Mouse (Mus musculus) c-Kit-positive CD71-negative TER-119-negative erythroid progenitor cells, embryonic 14.5 days (primary cell): ENCODE measurements at regions not wholly inside any gene's neighbourhood (a gene's known extent, or its start where the extent isn't known, plus 50 kb on each side); places are given as distances from the start of the nearest gene placed in this dataset.
"Not testable (repeated sequence)": the region's sequence is repeated elsewhere in the genome, so short reads cannot be mapped to it uniquely, and the experiment has no call there.

Experiments
- DNase-seq: peaks from one replicate; pipeline ENCODE4 v3.0.0-alpha.2; 2013; ENCODE audit warnings: low read depth

DNA sequence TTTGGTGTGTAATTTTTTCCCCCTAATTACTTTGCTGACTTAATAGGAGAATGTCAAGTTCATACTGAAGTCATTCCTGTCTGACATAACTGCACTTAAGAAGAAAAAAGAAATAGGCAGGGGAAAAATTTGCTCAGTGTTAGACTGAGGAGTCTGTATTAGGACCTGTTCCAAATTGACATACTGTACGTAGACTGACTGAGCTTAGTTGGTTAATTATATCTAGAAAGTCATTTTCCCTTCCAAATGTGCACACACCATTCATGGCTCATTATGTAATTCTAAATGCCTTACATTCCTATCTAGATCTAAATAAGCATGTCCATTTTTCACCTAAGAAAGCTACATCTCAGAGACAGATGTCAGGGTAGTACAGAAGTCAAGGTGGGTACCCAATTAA, 435.6 kb upstream of the Htr2a start:
- DNase-seq = no peak

DNA sequence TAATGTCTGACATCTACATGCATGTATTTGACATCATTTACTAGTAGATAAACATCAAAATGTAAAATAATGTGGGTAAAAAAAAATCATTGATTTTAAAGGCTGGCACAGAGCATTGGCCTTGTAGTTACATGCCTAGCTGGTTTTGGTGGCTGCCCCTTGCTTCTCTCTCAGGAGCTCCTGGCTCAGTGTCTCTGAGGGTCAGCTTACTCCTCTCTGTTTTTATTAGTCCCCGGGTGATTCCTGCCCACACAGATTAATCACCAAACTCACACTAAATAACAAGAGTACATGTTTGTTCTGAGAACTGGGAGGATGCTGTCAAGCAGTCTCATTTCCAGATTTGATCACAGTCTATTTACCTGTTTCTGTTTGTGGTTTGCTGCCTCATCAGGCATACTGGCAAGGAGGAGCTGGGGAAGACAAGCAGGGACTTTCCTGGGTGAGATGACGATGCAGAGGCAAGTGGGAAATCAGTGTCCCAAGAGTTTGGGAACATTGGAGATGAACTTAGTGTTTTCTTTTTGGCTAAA, 422.7 kb upstream of the Htr2a start:
- DNase-seq = no peak

DNA sequence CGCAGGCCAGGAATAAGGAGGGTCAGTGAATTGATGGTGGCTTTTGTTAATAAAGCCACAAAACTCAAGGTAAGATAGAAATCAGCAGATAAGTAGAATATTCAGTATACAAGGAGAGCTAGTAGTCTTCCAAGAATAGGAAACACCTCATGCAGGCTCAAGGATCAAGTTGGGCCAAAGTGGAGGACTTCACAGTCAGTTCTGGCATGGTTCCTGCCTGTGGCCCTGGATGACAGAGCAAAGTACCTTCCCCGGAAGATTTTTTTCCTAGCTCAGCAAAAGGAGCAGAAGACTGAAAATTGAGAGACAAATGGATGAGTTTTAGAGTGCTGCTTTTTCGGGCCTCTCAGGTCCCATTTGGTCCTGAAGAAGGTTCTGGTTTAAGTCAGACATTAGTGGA, 420.9 kb upstream of the Htr2a start:
- no peak for DNase-seq

DNA sequence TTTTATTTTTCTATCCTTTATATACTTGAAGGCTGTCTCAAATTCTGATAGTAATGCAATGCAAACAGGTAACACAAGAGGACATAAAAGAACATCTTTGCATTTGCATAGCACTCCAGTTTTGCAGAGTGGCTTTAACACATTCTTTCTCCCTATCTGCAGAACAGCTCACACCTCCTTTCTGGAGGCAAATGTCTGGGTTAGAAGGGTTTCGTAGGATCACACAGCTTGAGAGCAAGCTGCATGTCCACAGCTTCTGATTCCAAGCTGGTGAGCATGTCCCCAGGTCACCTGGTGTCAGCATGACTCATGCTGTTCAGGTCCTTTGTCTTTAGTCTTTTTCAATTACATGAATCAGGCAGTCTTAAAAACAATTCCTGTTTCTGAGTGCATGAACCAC, 418.5 kb upstream of the Htr2a start:
- no peak for DNase-seq

DNA sequence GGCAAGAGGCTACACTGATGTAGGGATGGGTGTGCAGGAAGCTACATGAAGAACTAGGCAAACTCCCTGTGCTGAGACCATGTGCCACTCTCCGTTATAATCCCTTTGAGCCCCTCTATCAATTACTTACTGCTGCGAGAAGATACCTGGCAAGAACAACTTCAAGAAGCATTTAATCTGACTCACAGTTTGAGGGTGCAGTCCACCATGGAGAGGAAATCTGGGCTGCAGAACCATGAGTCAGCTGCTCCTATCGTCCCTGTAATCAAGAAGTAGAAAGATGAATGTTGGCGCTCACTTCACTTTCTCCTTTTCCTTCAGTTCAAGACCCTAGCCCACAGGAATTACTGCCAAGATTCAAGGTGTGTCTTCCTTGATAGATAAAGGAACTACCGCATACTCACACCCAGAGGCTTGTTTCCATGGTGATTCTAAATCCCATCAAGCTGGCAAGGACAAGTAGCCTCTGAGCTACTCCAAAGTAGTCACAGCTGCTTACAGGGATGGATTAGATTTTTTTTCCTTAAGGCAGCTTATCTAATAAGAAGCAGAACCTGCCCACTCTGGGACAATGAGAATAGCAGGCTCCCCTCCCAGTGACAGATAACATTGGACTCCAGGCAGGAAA, 411.0 kb upstream of the Htr2a start:
- no peak for DNase-seq

DNA sequence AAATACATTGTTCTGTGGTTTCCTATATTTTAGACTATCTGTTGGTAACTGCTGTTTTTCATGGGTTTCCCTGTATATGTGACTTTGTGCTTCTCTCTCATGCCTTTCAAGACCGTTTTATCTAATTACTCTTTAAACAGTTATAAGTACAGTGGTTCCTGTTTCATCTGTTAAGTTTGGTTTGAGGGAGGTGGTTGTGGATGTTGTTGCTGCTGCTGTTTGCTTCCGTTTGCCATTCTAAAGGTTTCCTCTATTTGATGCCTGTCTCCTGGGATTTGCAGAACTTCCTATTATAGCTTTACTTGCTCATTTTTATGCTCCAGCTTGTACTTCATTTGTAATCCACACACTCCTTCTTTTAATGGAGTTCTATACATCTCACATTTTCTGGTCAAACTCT, 400.4 kb upstream of the Htr2a start:
- DNase-seq = no peak

DNA sequence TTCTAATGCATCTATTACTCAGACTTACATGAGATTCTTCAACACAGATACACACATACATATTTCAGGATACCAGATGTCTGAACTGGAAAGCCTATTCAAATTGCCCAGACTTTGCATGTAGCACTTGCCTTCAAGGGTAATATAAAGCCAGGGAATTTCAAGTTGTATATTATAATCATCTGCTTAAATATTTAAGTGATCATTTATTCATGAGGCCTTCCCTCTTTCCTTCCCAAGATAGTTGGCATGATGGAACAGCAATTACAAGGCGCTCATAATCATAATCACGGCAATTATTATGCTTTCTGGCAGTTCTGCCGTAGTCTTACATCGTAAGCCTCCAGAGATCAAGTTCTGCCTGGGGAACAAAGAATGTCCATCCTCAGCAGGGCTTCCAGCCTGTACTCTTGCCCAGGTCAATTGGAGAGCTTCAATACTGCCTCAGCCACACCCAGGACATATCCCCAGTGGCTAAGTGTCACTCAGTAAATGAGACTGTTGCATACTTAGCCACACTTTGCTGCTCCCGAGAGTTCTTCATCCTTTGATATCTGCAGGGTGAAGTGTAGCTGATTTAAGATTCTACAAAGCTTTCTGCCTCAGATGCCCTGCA, 391.3 kb upstream of the Htr2a start:
- no peak for DNase-seq

DNA sequence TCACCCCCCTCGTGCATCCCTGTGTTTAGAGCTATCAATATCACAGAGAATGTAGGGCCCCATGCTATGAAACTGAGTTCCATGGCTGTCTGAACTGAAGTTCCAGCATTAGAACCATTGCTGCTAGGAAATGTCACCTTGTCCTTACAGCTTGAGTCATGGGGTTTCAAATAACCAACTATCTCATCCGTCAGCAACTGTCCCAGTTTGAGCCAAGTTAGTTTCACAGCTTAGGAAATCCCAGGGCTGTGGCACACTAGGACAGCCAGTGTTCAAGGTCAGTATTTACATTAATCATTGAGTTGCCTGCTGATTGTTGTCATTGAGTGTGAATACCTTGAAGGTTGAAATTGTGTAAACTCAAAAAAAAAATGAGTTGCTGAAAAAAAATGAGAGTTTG, 390.6 kb upstream of the Htr2a start:
- DNase-seq = no peak

DNA sequence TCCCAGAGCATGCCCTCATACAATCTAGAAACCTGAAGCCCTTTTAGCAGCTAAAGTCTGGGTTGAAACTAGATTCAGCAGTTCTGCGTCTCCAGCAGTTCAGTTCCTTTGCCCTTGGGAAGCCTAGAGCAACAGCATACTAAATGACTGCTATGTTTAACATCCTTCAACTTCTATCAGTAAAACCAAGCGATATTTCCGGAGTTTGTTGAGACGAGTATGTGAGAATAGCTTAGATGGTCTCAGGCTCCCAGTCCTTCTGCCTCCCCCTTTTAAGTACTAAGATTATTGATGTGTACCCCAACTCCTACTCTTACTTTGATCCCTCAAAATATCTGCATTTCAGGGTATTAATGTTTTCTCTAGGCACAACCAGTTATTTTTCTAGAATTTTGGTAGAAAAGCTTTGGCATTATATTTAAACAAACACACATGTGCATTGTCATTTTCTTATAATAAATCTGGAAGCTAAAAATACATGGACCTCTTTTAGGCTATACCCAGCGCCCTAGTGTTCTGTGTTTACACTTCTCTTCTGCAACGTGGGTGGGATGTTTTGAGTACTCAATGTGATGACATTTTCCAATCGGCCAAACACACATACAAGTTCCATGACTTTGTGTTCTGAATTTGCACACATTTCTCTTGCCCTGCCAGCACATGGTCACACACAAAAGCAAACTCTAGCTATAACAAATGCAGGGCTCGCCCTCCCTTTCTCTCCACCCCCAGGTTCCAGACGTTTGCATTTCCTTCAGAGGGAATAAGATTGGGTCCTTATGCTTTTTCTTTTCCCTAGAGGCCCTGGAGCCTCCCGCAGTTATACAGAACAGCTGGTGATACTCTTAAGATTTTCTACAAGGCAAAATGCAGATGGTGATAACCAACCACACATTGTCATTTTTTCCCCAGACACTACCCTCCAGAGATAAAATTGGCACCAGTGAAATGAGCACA, 388.2 kb upstream of the Htr2a start:
- no peak for DNase-seq

DNA sequence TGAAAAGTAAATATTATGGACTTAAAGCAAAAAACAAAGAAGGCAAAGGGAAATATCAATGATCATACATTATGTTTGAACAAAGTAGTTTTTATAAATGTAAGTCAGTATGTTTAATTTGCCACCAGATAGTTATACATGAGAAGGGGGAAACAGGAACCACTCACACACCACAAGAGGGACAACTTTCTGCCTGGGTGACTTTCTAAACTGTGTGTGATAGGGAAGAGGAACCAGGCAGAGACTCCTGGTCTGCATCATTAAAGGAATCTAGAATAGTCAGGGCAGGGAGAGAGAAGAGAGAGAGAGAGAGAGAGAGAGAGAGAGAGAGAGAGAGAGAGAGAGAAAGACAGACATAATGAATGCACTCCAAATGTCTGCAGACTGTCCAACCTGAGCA, 385.6 kb upstream of the Htr2a start:
- DNase-seq = no peak

DNA sequence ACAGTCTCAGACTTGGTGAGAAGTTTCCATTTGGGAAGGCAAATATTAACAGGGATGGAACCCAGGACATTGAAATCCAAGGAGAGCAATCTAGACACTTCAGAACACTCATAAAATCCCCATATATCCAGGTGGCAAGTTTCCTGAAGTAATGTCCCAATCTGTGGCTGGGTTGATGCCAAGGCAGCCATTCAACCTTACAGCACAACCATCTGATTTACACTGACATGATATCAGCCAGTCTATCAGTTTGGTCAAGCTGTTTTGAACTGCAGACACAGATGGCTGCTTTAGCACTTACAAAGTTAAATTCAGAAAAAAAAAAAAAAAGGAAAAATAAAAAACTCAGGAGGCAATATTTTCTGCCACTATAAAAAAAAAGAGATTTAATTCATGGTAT, 381.2 kb upstream of the Htr2a start:
- no peak for DNase-seq

DNA sequence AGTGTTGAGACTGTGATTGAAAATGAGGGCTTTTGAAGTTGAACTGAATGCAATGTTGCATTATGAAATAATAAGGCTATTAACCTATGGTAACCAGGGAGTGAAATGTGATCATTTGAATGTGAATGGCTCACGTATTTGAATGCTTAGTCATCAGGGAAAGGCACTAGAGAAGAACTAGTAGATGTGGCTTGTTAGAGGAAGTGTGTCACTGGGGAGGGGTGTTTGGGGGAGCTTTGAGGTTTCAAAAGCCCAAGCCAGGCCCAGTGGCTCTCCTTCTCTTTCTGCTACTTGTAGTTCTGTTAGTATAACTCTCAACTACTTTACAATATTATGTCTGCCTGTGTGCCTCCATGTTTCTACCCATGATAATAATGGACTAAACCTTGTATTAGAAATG, 373.6 kb upstream of the Htr2a start:
- DNase-seq = no peak

DNA sequence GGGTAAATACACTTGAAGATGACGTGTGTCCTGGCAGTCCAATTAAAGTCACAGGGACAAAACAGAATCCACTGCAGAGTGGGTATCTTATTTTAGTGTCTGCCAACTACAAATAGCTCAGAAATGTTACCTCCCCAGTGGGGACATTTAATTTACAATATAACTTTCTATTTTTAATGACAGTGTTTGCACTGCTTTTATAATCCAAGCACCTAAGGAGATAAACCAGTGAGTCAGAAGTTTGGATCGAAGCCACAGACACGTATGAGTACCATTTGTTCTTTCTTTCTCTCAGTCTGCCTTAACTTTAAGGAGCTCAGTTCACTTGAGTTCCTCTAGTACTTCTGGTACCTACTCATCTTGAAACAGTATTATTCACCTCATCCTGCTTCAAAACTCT, 346.1 kb upstream of the Htr2a start:
- no peak for DNase-seq

DNA sequence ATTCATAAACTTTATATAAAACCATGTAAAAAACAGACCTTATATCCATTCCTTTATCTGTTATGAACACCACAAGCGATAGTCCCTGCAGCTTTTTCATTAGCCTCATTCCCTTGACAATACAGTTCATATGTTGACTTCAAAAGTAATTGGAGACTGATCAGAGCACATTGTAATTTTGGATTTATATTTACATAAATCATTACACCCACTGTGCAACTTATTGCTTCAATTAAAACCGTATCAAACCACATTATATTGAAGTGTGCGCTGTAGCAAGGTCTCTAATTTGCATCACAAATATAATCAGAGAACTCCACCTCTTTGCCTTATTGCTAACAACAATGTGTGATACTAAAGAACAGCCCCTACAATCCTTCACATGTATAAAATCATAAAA, 336.2 kb upstream of the Htr2a start:
- no peak for DNase-seq

DNA sequence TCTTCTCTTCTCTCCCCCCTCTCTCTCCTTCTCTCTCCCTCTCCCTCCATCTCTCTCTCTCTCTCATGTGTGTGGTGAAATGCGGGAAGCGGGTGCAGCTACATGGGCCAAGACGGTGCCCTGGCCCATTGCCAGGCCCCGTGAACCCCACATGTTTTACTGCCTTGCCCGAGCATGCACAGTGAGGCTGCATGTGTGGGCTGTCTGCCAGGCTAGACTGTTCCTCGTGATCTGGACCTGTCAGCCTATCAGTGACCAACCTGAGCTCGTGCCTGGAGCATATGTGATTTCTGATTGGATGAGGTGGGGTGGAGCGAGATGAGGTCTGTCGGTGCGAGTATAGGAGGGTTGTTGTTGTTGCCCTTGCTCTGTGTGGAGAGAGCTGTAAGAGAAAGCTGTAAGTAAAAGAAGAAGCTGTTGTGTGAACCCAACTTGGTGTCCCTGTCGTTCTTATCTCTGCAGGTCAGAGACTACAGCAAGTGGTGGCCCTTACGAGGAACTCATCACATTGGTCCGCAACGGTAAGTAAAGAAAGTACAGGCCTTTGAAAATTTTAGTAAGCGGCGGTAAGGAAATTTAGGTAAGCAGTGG, 333.8 kb upstream of the Htr2a start:
- DNase-seq = no peak

DNA sequence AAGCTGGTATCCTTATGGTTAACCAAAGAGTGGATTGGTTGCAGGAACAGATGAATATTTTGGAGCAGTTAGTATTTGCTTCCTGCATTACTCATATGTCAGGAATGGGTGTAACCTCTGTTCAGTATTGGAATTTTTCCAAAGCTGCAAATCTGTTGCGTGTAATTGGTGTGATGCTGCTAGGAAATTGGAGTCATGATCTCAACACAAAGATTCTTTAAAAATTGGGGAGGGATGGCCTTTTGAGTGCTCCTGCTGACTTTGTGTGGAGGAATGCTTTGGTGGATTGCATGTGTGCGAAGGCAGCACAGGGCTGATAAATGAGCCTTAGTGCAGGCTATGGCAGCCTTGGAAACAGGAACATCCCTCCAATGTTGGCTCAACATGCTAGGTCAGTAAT, 331.2 kb upstream of the Htr2a start:
- DNase-seq = not testable (repeated sequence)

DNA sequence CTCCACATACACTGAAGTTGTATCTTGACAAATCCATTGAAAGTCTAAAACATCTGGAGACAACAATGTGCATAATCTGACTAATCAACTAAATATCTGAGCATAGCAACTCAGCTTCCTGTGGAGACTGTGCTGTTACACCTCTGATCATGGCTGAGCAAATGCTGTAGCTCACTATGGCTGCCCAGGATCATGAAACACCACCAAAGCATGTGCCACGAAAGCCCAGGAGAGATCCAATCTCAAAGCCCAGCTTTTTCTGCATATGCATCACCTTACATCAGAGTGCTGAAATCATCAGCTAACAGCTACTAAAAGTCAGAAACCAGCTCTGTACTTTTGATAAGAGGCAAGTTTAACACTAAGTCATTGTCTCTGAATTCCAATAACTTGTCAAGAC, 313.3 kb upstream of the Htr2a start:
- no peak for DNase-seq

DNA sequence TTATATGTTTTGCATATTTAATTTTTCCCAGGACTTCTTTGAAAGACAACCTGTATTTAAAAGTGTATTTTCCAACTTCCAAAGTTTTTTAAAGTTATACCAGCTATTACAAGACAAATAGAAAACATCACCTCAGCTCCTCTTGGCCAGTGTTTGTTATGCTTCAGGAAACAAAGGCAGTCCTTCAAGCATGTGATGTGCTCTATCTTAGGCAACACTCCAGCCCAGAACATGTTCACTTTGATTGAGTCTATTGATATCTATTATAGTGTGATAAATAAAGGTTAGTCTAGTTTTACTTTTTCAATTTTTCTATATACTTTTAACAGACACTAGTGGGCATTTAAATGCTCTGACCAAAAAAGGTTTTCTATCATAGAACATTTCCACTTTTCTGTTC, 289.9 kb upstream of the Htr2a start:
- DNase-seq = no peak

DNA sequence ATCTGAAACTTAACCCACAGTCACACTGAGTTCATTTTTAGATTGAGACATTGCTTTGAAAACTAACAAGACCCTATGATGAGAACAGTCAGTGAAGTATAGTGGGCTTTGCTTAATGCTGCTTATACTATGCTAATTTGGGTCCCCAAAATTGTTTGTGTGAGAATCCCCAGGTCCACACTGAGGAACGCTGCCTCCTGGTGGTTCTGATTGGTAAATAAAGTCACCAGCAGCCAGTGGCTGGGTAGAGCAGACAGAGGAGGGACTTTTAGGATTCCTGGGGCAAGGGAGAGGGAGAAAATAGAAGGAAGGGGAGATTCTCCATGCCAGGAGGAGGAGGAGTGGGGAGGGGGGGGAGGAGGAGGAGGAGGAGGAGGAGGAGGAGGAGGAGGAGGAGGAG, 288.4 kb upstream of the Htr2a start:
- DNase-seq = peak; percentile 2

DNA sequence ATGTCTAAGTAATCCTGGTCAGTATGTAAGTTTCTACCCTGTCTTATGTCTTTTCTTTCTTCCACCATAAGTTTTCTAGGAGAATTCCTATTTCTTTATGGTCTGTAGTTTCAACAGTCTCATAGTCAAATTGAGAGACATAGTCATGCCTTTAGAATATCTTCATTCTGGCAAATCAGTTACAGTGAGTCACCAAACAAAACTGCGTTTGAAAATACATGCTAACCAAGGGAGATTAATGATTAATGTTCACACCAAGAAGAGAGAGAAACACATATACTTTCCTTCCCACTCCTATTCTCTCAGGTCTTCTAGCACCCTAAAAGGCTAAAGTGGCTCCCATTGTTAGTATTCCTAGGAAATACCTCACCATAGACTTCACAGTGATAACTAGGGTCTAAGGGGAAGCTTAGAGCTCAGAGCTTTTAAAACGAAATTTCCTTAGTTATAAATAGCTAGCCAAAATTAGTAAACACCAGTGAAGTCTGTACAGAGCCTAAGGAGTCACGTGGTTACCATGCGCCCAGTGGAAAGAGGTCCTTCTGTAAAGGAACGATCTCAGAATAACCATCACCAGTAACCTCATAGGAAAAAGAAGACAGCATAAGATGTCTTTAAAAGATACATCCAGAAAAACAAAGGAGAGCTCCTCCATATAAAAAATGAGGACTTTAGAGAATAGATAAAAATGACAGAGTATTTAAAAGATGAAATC, 281.8 kb upstream of the Htr2a start:
- no peak for DNase-seq

DNA sequence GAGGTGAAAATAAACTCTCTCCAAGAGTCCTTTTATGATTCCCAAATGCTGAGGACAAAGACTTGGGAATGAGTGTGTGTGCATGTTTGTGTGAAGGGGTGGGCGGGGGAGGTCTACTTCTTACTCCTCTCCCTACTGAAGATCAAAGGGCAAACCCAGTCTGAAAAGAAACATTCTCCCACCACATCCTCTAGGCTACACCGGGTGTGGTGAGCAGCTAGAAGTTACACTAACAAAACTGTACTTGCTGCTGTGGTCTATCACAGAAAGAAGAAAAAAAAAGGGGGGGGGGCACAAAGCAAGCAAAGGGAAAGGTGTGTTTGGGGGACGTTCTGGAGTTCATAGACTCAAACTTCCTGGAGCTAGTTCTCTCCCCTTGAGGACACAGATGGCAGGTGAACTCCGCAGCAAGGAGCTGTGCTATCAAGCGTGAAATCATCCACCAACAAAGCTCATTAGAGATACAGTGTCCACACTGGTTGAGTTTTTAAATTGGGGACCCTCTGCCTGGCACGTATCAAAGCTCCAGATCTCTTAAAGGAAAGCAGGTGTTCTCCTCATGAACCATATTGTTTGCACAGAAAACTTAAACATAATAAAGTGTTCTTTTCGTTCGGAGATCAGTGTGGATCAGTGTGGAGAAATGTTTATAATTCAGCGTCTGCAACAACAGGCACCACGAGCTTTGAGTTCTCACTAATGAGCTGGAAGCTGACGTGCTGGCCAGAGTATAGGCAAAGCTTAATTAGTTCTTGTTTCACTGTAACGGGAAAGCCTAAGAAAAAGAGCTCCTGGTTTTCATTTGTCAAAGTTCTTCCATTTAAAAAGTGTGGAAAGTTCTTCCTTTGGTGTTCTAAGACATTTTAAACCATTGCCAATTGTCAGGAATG, 280.7 kb upstream of the Htr2a start:
- no peak for DNase-seq
